Mouse (Mus musculus): ENCODE data around the gene Relt.

DNA sequence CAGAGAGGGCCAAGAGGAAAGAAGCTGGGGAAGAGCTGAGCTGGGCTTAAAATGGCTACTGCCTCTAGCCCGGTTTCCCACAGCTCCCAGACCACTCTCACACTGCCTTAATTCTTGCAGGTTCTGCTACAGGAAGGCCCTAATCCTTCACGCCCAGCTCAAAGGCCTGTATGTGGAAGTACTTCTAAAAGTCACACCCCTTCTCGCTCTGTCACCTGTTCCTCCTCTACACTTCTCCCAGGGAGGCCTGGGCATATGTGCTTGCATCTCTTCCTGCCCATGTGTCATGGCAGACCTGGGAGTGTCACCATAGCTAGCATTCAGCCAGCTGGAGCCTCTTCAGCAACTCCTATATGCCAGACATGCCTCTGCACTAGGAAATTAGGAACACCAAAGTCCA is 9.8 kb downstream of the Relt start:
- TF ChIP-seq ZNF384 (IDR thresholded peaks at IDR 0.05; ENCODE audit: low read depth, low read length) (no peak), ZC3H11A (IDR thresholded peaks at IDR 0.05; ENCODE audit: borderline replicate concordance, low read depth, low read length) (no peak), HCFC1 (IDR thresholded peaks at IDR 0.05; ENCODE audit: borderline replicate concordance, insufficient read depth, low read length) (no peak), CHD2 (IDR thresholded peaks at IDR 0.05; ENCODE audit: low read depth, low read length) (no peak), MAFK (IDR thresholded peaks at IDR 0.05; ENCODE audit: insufficient read depth, low read depth, low read length) (no peak)
